Mouse (Mus musculus) small intestine, adult 2 months (tissue): Measurements from ENCODE around the gene Hist1h3a. TPM values are rescaled to one million over a fixed set of nuclear protein-coding genes. Genes with fewer than 3 reads are reported as not detected.
"Not testable (repeated sequence)": the region's sequence is repeated elsewhere in the genome, so short reads cannot be mapped to it uniquely, and the experiment has no call there.

Experiments used
- H3K27ac ChIP-seq: fragments of 200-500 bp; 2 replicates; pipeline ENCODE4 v1.5.1; 2012; ENCODE audit warnings: low read depth, low read length, control low read depth, inconsistent platforms; ENCODE audit not compliant: insufficient read depth
- H3K27me3 ChIP-seq: fragments of 200-500 bp; 2 replicates; pipeline ENCODE4 v1.6.1; 2012; ENCODE audit warnings: mild to moderate bottlenecking, moderate library complexity, low read length, inconsistent platforms; ENCODE audit not compliant: control insufficient read depth, insufficient read depth
- H3K36me3 ChIP-seq: fragments of 200-500 bp; 2 replicates; pipeline ENCODE4 v1.6.1; 2012; ENCODE audit warnings: mild to moderate bottlenecking, low read length, control low read depth, inconsistent platforms; ENCODE audit not compliant: control insufficient read depth, insufficient read depth
- H3K4me1 ChIP-seq: fragments of 200-500 bp; 2 replicates; pipeline ENCODE4 v1.6.1; 2012; ENCODE audit warnings: low read length, inconsistent platforms, mixed read lengths; ENCODE audit not compliant: control insufficient read depth, insufficient read depth, insufficient read length
- H3K4me3 ChIP-seq: fragments of 200-500 bp; 2 replicates; pipeline ENCODE4 v1.5.1; 2012; ENCODE audit warnings: low read depth, mild to moderate bottlenecking, control low read depth, inconsistent platforms, low read length, moderate library complexity
- CTCF ChIP-seq: fragments of 200-500 bp; IDR thresholded peaks from 2 replicates; pipeline ENCODE4 v1.5.1; 2012; ENCODE audit warnings: low read depth, mild to moderate bottlenecking, control low read depth, inconsistent platforms, low read length, moderate library complexity, mixed read lengths; ENCODE audit not compliant: insufficient replicate concordance, insufficient read length; ENCODE audit errors: extremely low read depth
- POLR2A ChIP-seq: fragments of 200-500 bp; IDR thresholded peaks from 2 replicates; pipeline ENCODE4 v1.6.1; 2012; ENCODE audit warnings: low read depth, mild to moderate bottlenecking, control low read depth, inconsistent platforms, low read length, moderate library complexity
- WGBS: fragments of 180-500 bp; shearing (Covaris S2); methylation state at CpG from one replicate; pipeline ENCODE4 v1.1.7; 2018; 5-methylcytosine and 5-hydroxymethylcytosine counted together
- polyA plus RNA-seq: library from polyadenylated mRNA; depleted of rRNA; stranded (reverse); fragments of >200 nt; gene quantifications from 2 replicates; pipeline ENCODE4 v1.2.3, GENCODE M21; 2012

Gene Hist1h3a
- polyA plus RNA-seq, 1 experiment: 32.6 TPM

DNA sequence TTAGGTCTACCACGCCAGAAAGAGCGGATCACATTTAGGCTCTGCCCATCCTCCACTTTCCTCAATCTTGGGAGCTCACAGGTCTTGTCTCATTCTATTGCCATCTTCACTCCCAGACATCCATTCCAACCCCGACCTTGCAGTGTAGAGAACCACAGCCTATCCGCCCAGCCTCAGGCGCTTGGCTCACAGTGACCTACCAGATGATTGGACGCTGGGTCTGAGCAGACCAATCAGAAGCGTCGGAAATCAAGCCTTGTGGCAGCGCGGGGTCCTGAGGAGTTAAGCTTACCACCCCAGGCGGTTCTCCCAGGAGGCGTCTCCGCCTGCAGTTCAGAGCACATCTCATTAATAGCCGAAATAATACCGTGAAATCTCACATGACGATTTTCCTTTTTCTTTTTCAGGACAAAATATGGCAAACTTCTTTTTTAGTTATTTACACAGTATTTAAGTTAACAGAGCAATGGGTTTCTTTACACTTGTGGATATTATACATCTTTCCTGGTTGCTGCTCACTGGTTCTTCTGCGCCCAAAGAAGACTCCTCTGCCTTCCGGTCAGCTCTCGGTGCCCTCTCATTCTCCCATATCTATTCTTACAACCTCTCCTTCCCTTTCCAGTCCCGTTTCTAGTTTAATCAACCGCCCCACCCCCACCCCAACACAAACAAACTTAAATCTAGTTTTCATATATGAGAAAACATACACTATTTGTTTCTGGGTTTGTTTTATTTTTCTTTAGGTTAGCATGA is 10.6 kb upstream of the Hist1h3a start:
- no peaks in the 10 kb centered on the region for H3K27me3 ChIP-seq
- H3K4me3 ChIP-seq: no peak overlapping the region
- no peak overlapping the region for H3K27ac ChIP-seq
- no peak for TF ChIP-seq CTCF
- no peak for TF ChIP-seq POLR2A
- WGBS: 37% methylated on average over 21 of the region's 21 CpGs
- peaks cover 13% of the 10 kb centered on the region; the same call in 1 of the 2 replicates for H3K4me1 ChIP-seq
- H3K36me3 ChIP-seq: no peaks in the 10 kb centered on the region

DNA sequence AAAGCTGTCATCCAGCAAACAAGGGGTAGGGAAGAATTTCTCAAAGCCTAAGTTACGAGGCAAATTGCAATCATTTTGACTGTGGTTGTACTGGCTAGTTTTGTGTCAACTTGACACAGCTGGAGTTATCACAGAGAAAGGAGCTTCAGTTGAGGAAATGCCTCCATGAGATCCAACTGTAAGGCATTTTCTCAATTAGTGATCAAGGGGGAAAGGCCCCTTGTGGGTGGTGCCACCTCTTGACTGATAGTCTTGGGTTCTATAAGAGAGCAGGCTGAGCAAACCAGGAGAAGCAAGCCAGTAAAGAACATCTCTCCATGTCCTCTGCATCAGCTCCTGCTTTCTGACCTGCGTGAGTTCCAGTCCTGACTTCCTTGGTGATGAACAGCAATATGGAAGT is 7.4 kb upstream of the Hist1h3a start, which contains the start of gene Trim38:
Gene Trim38 (plus strand): TSS at position 301 of the 400 bp plus-strand sequence.
- H3K4me1 ChIP-seq, H3K27ac ChIP-seq, H3K36me3 ChIP-seq, H3K4me3 ChIP-seq, H3K27me3 ChIP-seq: not testable (repeated sequence)
- 89% methylated on average over 2 of the region's 2 CpGs for WGBS

DNA sequence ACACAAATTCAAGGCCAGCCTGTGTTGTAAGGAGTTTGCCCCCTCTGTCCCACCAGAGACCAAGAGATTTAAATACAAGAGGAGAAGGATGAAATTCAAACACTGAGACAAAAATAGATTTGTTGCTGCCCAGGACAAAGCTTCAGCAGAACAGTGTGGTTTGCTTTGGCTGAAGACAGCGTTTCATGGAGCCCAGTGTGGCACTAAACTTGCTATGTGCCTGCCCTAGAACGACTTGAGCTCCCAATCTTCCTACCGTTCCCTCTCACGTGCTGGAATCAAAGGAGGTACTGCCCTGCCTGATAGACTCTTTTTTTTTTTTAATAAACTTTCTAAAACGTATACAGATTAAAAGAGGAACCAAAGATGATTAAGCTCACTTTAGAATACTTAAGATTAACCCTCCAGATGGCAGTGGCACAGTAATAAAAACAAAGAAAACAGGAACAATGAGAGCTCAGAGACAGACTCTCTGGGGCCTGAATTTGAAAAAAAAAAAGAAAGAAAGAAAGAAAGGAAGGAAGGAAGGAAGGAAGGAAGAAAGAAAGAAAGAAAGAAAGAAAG is 6.7 kb upstream of the Hist1h3a start:
- Histone ChIP-seq H3K27me3 (no peaks in the 10 kb centered on the region), H3K27ac (no peak overlapping the region), H3K4me3 (no peak overlapping the region), H3K36me3 (no peaks in the 10 kb centered on the region), H3K4me1 (peaks cover 10% of the 10 kb centered on the region)
- TF ChIP-seq POLR2A (no peak), CTCF (no peak)
- WGBS: 57% methylated on average over 5 of the region's 5 CpGs

DNA sequence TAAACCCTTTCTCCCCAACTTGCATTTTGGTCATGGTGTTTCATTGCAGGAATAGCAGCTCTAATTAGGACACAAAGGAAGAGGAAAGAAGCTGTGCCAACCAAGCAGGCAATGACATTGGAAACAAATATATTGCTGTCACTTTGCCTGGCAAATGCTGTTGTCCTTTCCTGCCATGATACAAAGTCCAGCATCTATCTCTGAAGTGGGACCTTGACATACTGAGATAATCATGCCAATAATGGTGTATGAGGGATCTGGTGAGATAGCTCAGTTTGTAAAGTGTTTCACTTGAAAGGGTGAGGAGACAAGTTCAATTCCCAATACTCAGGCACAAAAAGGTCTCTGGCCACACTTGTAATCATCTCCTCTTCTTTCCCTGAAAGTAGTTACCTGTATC is 4.6 kb upstream of the Hist1h3a start:
- H3K4me1 ChIP-seq: peaks cover 12% of the 10 kb centered on the region
- H3K27ac ChIP-seq: peak overlapping the region; percentile 66
- no peak for TF ChIP-seq CTCF
- TF ChIP-seq POLR2A: no peak
- H3K36me3 ChIP-seq: no peaks in the 10 kb centered on the region
- no peaks in the 10 kb centered on the region for H3K27me3 ChIP-seq
- no peak overlapping the region for H3K4me3 ChIP-seq

DNA sequence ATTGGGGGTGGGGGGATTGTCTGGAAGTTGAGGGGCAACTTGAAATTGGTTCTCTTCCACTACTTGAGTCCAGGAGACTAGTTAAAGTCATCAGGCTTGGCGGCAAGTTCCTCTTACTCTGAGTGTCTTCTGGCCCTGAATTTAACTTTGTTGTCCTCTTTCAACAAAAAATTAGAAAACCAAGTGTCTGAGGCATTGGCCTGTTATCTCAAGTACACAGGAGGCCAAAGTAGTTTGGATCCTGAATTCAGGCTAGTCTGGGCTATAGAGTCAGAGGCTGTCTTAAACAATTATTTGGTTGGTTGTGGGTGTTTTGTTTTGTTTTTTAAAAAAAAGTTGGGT is 3.0 kb upstream of the Hist1h3a start:
- Histone ChIP-seq H3K4me3 (no peak overlapping the region), H3K27me3 (no peaks in the 10 kb centered on the region), H3K4me1 (peaks cover 12% of the 10 kb centered on the region), H3K36me3 (no peaks in the 10 kb centered on the region), H3K27ac (no peak overlapping the region)
- TF ChIP-seq CTCF: no peak
- no peak for TF ChIP-seq POLR2A
- 74% methylated on average over 1 of the region's 1 CpGs for WGBS

DNA sequence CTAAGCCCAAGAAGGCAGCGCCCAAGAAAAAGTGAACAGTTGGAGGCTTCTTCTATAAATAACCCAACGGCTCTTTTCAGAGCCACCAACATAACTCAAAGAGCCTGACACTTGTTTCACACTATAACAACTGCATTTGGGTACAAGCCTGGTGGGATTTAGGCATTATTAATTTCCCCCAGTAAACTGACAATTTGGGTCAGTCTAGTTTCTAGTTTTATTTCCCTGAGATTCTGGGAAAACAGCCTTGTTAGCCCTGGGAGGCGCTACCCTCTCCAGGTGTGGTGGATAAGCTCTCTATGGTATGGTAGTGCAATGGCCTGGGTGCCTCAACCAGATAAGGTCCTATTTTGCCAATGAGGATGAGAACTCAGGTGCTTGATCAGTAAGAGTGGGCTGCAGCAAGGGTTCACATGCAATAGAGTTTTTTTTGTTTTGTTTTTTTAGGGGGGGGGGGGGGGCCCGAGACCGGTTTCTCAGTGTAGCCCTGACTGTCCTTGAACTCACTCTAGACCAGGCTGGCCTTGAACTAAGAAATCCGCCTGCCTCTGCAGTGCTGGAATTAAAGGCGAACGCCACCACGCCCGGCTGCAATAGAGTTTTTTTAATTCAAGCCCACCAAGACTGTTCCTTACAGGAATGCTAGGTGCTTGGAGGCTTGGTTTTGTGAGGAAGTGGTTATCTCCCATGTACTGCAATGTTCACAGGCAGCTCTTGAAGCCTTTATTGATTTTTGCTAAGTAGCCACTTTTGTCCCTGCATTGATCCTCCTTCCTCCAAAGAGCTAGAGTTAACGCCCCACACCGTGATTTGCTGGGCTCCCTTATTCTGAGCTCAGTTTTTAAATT is 2.4 kb upstream of the Hist1h3a start:
- H3K27me3 ChIP-seq: no peaks in the 10 kb centered on the region
- 55% methylated on average over 12 of the region's 12 CpGs for WGBS
- peaks cover 16% of the 10 kb centered on the region for H3K4me1 ChIP-seq
- peak overlapping the region; percentile 71 for H3K4me3 ChIP-seq
- TF ChIP-seq POLR2A: no peak
- no peak for TF ChIP-seq CTCF
- H3K36me3 ChIP-seq: no peaks in the 10 kb centered on the region
- H3K27ac ChIP-seq: no peak overlapping the region
